Mouse (Mus musculus): ENCODE results near the gene Tspan9.

GRCm38 (mm10) chr6:128033868-128034250 lies 109.5 kb downstream of the Tspan9 start:
- TF ChIP-seq GATA1 (IDR thresholded peaks at IDR 0.05; ENCODE audit: borderline replicate concordance, low read length) (no peak), FLI1 (IDR thresholded peaks at IDR 0.05; ENCODE audit: low read length) (no peak)
